Mouse (Mus musculus): ENCODE data around the gene Gfi1b.

DNA sequence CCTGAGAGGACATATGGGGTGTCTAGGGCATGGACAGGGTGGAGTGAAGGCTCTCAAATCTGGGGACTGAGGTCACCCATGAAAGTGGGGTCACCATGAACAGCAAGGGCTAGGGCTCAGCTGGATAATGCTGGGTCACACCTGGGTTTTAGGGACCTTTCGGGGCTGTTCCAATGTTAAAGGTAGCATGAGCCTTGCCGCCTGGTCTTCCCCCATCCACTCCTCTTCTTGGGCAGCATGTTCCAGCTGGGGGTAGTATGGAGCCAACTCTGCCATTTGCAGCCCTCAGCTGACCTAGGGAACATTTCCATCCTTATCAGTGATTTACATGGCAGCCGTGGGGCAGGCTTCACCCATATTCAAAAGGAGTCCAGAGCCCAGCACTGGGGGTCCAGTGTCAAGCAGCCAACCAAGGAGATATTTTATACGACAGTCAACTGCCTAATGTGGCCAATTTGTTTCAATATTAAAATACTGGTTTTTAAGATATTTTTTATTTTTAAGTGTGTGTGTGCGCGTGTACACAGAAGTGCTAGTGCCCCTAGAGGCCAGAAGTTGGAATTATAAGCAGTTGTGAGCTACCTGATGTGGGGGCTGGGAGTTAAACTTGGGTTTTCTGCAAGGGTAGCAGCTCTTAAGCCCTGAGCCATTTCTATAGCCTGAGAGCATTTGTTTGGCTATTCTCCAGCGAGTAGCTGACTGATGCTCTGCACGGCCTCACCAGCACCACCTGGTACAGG, 15.0 kb downstream of the Gfi1b start:
- no peak for TF ChIP-seq CTCF (IDR thresholded peaks at IDR 0.05; ENCODE audit: extremely low read depth, insufficient read length, insufficient replicate concordance, low read depth, low read length)
- no peak for TF ChIP-seq POLR2A (IDR thresholded peaks at IDR 0.05; ENCODE audit: low read depth, low read length)
